Mouse (Mus musculus): ENCODE measurements at regions not wholly inside any gene's neighbourhood (a gene's known extent, or its start where the extent isn't known, plus 50 kb on each side); places are given as distances from the start of the nearest gene placed in this dataset.

- no peak for DNase-seq
These were observed 198.0 kb upstream of the Sema3a start for GRCm38 (mm10) chr5:12927247-12927646.

GRCm38 (mm10) chr5:12937052-12937451, 188.2 kb upstream of the Sema3a start:
- DNase-seq = no peak

GRCm38 (mm10) chr5:12938162-12938852, 186.9 kb upstream of the Sema3a start:
- DNase-seq = no peak

GRCm38 (mm10) chr5:12944554-12944953, 180.7 kb upstream of the Sema3a start:
- no peak for DNase-seq

DNA sequence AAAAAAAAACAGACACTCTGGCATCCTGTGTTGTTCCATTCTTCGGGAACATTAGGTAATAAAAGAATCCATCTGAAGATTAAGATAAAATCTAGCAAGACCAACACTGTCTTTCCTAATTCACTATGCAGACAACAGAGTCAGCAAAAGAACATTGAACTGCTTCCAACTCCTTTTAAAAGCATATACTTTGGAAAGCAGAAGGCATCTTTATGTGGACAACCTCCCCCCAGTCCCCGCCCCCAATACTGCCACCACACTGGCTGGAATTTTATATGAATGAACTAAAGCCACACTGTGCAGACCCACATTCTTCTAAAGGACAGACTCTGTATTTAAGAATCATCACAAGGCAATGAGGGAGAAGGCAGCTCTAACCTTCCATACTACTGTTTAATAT, 176.7 kb upstream of the Sema3a start:
- DNase-seq = no peak

GRCm38 (mm10) chr5:12970987-12971386, 154.2 kb upstream of the Sema3a start:
- DNase-seq = no peak

GRCm38 (mm10) chr5:12973701-12974100, 151.5 kb upstream of the Sema3a start:
- DNase-seq = no peak

DNA sequence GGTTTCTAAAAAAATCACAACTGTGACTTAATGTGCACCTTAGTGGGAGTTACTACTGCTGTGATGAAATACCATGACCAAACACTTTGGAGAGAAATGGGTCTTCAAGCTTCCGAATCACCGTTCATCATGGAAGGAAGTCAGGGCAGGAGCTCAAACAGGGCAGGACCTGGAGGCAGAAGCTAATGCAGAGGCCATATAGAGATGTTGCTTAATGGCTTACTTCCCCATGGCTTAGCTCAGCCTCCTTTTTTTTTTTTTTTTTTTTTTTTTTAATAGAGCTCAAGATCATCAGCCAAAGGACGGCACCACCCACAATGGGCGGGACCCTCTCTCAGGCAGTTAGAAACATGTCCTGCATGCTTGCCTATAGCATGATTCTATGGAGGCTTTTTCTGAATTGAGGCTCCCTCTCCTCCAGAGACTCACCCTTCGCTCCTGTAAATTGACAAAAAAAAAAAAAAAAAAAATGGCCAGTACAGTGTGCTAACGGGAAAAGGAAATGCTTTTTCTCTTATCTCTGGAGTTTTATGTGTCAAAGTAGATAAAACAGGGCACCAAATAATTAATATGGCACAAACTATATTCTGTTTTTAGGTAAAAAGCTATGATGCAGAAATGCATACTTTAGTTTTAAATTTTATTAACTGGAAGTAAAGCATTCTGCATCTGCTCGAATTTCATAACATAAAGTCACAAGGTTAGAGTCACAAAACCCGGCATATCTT, 149.0 kb upstream of the Sema3a start:
- DNase-seq = peak; percentile 4

GRCm38 (mm10) chr5:12977875-12978274, 147.3 kb upstream of the Sema3a start:
- DNase-seq = no peak

DNA sequence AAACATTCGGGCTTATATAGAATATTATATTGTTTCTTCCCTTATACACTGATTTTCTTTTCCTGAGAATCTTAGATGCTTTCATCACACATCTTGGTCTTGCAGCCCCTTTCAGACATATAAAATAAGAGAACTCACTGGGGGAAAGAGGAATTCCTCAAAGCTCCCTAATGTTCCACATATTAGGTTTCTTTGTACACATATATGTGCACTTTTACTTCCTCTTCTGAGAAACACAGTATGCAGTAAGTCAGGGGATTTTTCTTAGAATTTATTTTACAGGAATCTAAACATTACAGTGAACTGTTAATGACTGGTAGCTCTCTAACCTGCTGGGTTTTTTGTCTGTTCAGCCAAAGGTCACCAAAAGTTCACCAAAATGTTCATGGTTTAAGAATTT, 131.4 kb upstream of the Sema3a start:
- no peak for DNase-seq

DNA sequence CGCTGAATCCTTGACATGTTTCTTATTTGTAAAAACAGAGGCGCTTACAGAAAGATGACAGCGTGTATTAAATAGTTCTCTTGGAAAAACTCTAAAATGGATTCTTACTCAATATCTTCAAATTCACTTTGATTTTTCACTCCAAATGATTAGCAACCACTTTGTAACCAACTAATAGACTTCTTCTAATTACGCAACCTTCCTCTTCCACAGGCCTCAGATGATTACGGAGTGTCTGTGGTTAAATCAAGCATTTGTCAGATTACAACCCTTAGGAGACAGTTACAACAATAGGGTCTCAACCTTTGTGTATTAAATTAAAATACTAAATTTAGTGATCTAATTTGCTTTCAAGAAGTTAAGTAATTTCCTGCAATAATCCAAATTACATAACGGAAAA, 127.8 kb upstream of the Sema3a start:
- DNase-seq = no peak

DNA sequence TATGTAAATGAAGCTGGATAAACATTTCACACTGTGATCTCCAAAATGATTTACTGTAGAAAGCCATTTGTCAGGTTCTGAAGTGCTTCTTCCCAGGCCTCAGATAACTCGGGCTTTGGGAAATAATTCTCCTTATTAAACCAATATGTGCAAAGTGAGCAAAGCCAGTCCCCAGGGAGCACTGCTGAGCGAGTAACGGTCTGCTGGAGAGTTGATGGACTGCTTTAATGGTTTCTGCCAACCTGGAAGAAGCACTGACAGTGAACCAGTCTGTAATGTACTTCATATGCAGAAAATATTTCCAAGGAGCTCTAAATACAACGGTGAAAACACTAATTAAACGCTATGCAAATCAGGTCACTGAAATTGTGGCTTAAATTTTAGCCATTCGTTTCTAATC, 118.1 kb upstream of the Sema3a start:
- DNase-seq = no peak

GRCm38 (mm10) chr5:13022270-13022669, 102.9 kb upstream of the Sema3a start:
- peak; percentile 0 for DNase-seq

DNA sequence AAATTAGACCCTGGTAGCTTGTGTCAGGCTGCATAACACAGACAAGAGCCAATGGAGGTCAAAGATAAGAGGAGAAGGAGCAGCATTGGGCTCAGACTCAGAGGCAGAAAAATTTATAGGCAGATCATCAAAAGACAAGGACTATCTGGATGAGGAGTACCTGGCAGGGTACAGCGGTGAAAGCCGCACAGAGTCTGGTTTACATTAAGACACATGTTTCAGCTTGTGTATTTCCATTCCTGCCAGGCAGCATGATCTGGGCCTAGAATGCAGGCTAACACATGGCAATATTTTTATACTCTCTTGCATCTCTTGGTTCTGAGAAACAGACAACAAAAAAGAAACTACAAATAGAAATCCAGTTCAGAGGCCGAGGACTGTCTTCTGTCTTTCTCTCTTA, 91.9 kb upstream of the Sema3a start:
- DNase-seq = no peak

DNA sequence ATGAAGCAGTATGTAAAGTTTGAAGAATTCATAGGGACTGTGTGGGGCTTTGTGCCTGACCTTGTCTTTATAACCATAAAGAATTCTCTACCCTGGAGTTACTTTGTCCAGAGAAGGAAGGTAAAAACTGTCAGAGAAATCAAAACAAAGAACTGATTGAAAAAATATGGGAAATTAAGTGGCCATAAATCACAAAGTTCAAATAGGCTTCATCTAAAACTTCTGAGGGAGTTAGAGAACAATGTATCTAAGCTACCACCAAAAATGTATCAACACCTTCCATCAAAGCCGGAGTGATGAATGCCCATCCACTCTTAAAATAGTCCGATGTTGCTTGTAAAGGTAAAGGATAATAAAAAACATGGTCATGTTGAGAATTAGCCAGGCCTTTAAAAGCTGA, 89.1 kb upstream of the Sema3a start:
- no peak for DNase-seq

GRCm38 (mm10) chr5:13058883-13059423, 66.3 kb upstream of the Sema3a start:
- DNase-seq = no peak

DNA sequence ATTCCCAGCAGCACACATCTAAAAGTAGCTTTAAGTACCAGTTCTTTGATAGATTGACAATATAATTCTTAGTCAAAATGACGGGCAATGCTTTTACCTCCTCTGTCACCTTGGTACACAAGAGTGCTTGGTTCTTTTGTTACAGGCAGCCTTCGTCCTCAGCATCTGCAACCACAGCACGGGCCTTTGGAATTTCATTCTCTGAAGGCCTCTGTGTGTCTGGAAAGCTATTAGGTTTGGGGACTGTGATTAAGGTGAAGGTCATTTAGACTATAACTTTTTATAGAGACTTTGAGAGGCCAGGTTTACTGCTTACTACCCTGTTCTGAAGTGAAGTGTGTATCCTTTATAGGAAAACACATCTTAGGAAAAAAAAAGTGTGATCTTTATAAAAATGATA, 58.3 kb upstream of the Sema3a start:
- DNase-seq = no peak

Measured in lung, postnatal 36 days (tissue).